In genomic region chr3:146253736-146254320, GRCm38 (mm10) we compare ENCODE assay signal across 19 mouse cellular contexts. TPM values are rescaled to one million over a fixed set of nuclear protein-coding genes. Genes with fewer than 3 reads are reported as not detected.
A peak's percentile ranks its signal among the peaks of the same experiment; 100 is the strongest.
DNase-seq lines count a peak whose midpoint lies in the region; ATAC-seq and TF ChIP-seq lines count a peak whose summit lies in the region.
"Had no signal": no experiment of that assay in that cellular context is flagged by ENCODE, and none has a peak within 500 bp of the region (broad histone marks: within the 10 kb centered on the region; RNA-seq: fewer than 3 reads in every experiment).

No protein-coding gene starts in this region.

- no peaks in the 10 kb centered on the region for H3K27me3 ChIP-seq in heart, embryonic 16.5 days (ENCODE audit: control insufficient read depth, insufficient read depth, low read length)
- H3K27me3 ChIP-seq in heart, embryonic 11.5 days (ENCODE audit: control insufficient read depth, insufficient read depth, low read length): no peaks in the 10 kb centered on the region
- H3K27me3 ChIP-seq: embryonic facial prominence, embryonic 15.5 days; hindbrain, embryonic 13.5 days; liver, embryonic 12.5 days had no signal

- H3K4me2 ChIP-seq in heart, embryonic 16.5 days (ENCODE audit: low read depth, low read length): no peak overlapping the region
- no peak overlapping the region for H3K4me2 ChIP-seq in heart, embryonic 11.5 days
- H3K4me2 ChIP-seq: embryonic facial prominence, embryonic 15.5 days; hindbrain, embryonic 13.5 days; liver, embryonic 12.5 days had no signal

- H3K36me3 ChIP-seq in heart, embryonic 16.5 days (ENCODE audit: control insufficient read depth, insufficient read depth): no peaks in the 10 kb centered on the region
- no peaks in the 10 kb centered on the region for H3K36me3 ChIP-seq in heart, embryonic 11.5 days (ENCODE audit: control insufficient read depth, insufficient read depth, low read length)
- H3K36me3 ChIP-seq: embryonic facial prominence, embryonic 15.5 days; hindbrain, embryonic 13.5 days; liver, embryonic 12.5 days; midbrain, embryonic 10.5 days had no signal

- no peak for TF ChIP-seq CTCF in gastrocnemius, adult 2 months (IDR thresholded peaks at IDR 0.05)

- peaks cover 21% of the 10 kb centered on the region for H3K4me1 ChIP-seq in heart, embryonic 16.5 days (ENCODE audit: control insufficient read depth, insufficient read depth, low read length)
- H3K4me1 ChIP-seq in heart, embryonic 11.5 days (ENCODE audit: control insufficient read depth, insufficient read depth, low read length): peaks cover 19% of the 10 kb centered on the region
- H3K4me1 ChIP-seq: embryonic facial prominence, embryonic 15.5 days; hindbrain, embryonic 13.5 days; liver, embryonic 12.5 days had no signal

- no peak overlapping the region for H3K4me3 ChIP-seq in heart, embryonic 16.5 days (ENCODE audit: low read length)
- no peak overlapping the region for H3K4me3 ChIP-seq in heart, embryonic 11.5 days (ENCODE audit: low read depth, low read length)
- H3K4me3 ChIP-seq in gastrocnemius, adult 2 months: no peak overlapping the region
- H3K4me3 ChIP-seq: embryonic facial prominence, embryonic 15.5 days; hindbrain, embryonic 13.5 days; liver, embryonic 12.5 days; midbrain, embryonic 10.5 days; myocyte had no signal

- ATAC-seq in heart, embryonic 16.5 days (replicated peaks; ENCODE audit: extremely low read depth, insufficient read depth, low FRiP score): no peak
- no peak for ATAC-seq in heart, embryonic 11.5 days (replicated peaks; ENCODE audit: insufficient number of reproducible peaks, low FRiP score, low TSS enrichment)
- ATAC-seq: forebrain, postnatal 0 days; liver, embryonic 12.5 days had no signal

- no peak overlapping the region for H3K27ac ChIP-seq in heart, embryonic 16.5 days (ENCODE audit: low read length)
- no peak overlapping the region for H3K27ac ChIP-seq in heart, embryonic 11.5 days (ENCODE audit: low read depth, low read length)
- no peak overlapping the region for H3K27ac ChIP-seq in gastrocnemius, adult 2 months
- H3K27ac ChIP-seq: embryonic facial prominence, embryonic 15.5 days; hindbrain, embryonic 13.5 days; liver, embryonic 12.5 days; midbrain, embryonic 10.5 days had no signal

- WGBS in heart, embryonic 16.5 days: 28% methylated on average over 3 of the region's 3 CpGs
- WGBS in heart, embryonic 11.5 days (ENCODE audit: insufficient replicate concordance): 10% methylated on average over 3 of the region's 3 CpGs

- no peaks in the 10 kb centered on the region for H3K9me3 ChIP-seq in heart, embryonic 16.5 days (replicated peaks; ENCODE audit: control insufficient read depth, low read length)
- no peaks in the 10 kb centered on the region for H3K9me3 ChIP-seq in heart, embryonic 11.5 days (replicated peaks; ENCODE audit: control insufficient read depth, low read length)
- H3K9me3 ChIP-seq: embryonic facial prominence, embryonic 15.5 days; hindbrain, embryonic 13.5 days; liver, embryonic 12.5 days; midbrain, embryonic 10.5 days had no signal

- intact Hi-C loops in gastrocnemius, adult 2 months (cut with DNase I): no loop called here

- H3K9ac ChIP-seq in heart, embryonic 16.5 days (ENCODE audit: low read length): peak overlapping the region; percentile 34; the same call in 1 of the 2 replicates
- H3K9ac ChIP-seq in heart, embryonic 11.5 days (ENCODE audit: low read depth, low read length): no peak overlapping the region
- H3K9ac ChIP-seq: embryonic facial prominence, embryonic 15.5 days; forebrain, postnatal 0 days; hindbrain, embryonic 13.5 days; liver, embryonic 12.5 days had no signal

- DNase-seq in R1 (ENCODE audit: low read depth, low spot score): peak; percentile 66
- peak; percentile 54 to 57 for DNase-seq in kidney, adult 8-10 months
- DNase-seq in lung, postnatal 14 days: peak; percentile 9
- no peak for DNase-seq in cerebellum, adult 9-11 months
- no peak for DNase-seq in gastrocnemius, adult 2 months
- no peak for DNase-seq in cerebellum, postnatal 36 days
- DNase-seq: adrenal gland, postnatal 10 days; cerebellum, postnatal 10 days; forebrain, postnatal 0 days; gastrocnemius, postnatal 25 days; right cerebral cortex, postnatal 4 days had no signal

RNA-seq across cellular contexts. Expression of gene Lpar3, which starts 33.1 kb away (rescaled TPM):
- polyA plus RNA-seq in heart, embryonic 16.5 days (2015; fragmentation: Nextera tagmentation; extraction: Ambion mirVana): 36.0 and 43.7 TPM in 2 replicates
- polyA plus RNA-seq in heart, embryonic 11.5 days (2014; fragmentation: Nextera tagmentation; extraction: Ambion mirVana): 39.9 and 49.7 TPM in 2 replicates
- total RNA-seq in gastrocnemius, adult 2 months (2021): under 1 TPM; 0.10 to 0.14 TPM
- total RNA-seq: CH12.LX had no signal

Comparison
In these comparisons a context has a peak if more than half of its experiments do, and no peak if none do; other contexts are left out.
1. DNase-seq: peak in R1 (single experiment), kidney, adult 8-10 months (2 of 2) and lung, postnatal 14 days (single experiment); none in cerebellum, adult 9-11 months (single experiment), gastrocnemius, adult 2 months (single experiment) and cerebellum, postnatal 36 days (0 of 2).